Mouse (Mus musculus): ENCODE results near the gene Smim23. TPM values are rescaled to one million over a fixed set of nuclear protein-coding genes. Genes with fewer than 3 reads are reported as not detected.

Gene Smim23
- polyA plus RNA-seq, 1 experiment from 2014 or later = not detected

Other genes with a start within 250 kb of the Smim23 start
- gene Fbxw11, start 181.9 kb downstream of the Smim23 start, polyA plus RNA-seq (2014; fragmentation: Nextera tagmentation; extraction: Ambion mirVana) = 69.2 and 72.1 TPM in 2 replicates